ENCODE assay signal across 11 mouse cellular contexts in genomic region chr11:68195693-68196176, GRCm38 (mm10).
DNase-seq lines count a peak whose midpoint lies in the region; ATAC-seq and TF ChIP-seq lines count a peak whose summit lies in the region.
"Had no signal": no experiment of that assay in that cellular context is flagged by ENCODE, and none has a peak within 500 bp of the region (broad histone marks: within the 10 kb centered on the region; RNA-seq: fewer than 3 reads in every experiment).

No protein-coding gene starts in this region.

- 55% methylated on average over 10 of the region's 10 CpGs for WGBS in heart, embryonic 16.5 days
- WGBS in thymus, adult 2 months = 64% methylated on average over 10 of the region's 10 CpGs
- WGBS in limb, embryonic 11.5 days = 31% methylated on average over 10 of the region's 10 CpGs

- no peak for TF ChIP-seq POLR2A in thymus, adult 2 months (IDR thresholded peaks at IDR 0.05; ENCODE audit: control insufficient read depth, extremely low read depth, insufficient read depth, low read length, poor library complexity)

- H3K4me1 ChIP-seq in heart, embryonic 16.5 days (ENCODE audit: control insufficient read depth, insufficient read depth, low read length) = peaks cover 33% of the 10 kb centered on the region
- H3K4me1 ChIP-seq in thymus, adult 2 months (replicated peaks; ENCODE audit: control insufficient read depth, insufficient read depth, low read length) = peaks cover 75% of the 10 kb centered on the region
- peaks cover 61% of the 10 kb centered on the region for H3K4me1 ChIP-seq in limb, embryonic 11.5 days (ENCODE audit: control insufficient read depth, insufficient read depth, low read length)
- H3K4me1 ChIP-seq: liver, embryonic 15.5 days had no signal

- H3K27me3 ChIP-seq in heart, embryonic 16.5 days (ENCODE audit: control insufficient read depth, insufficient read depth, low read length) = no peaks in the 10 kb centered on the region
- no peaks in the 10 kb centered on the region for H3K27me3 ChIP-seq in thymus, adult 2 months (ENCODE audit: control insufficient read depth, insufficient read depth, low read length)
- no peaks in the 10 kb centered on the region for H3K27me3 ChIP-seq in limb, embryonic 11.5 days (ENCODE audit: control insufficient read depth, insufficient read depth, low read length)
- H3K27me3 ChIP-seq: liver, embryonic 15.5 days; megakaryocyte, embryonic 14.5 days had no signal

- no peaks in the 10 kb centered on the region for H3K36me3 ChIP-seq in heart, embryonic 16.5 days (ENCODE audit: control insufficient read depth, insufficient read depth)
- H3K36me3 ChIP-seq in thymus, adult 2 months (ENCODE audit: control insufficient read depth, insufficient read depth, low read length) = no peaks in the 10 kb centered on the region
- no peaks in the 10 kb centered on the region for H3K36me3 ChIP-seq in limb, embryonic 11.5 days (ENCODE audit: control insufficient read depth, insufficient read depth, low read length)
- H3K36me3 ChIP-seq: liver, embryonic 15.5 days had no signal

- no peak overlapping the region for H3K4me2 ChIP-seq in heart, embryonic 16.5 days (ENCODE audit: low read depth, low read length)
- H3K4me2 ChIP-seq in limb, embryonic 11.5 days (ENCODE audit: low read depth, severe bottlenecking) = no peak overlapping the region
- H3K4me2 ChIP-seq: liver, embryonic 15.5 days had no signal

- no peak for DNase-seq in heart, postnatal 14 days
- peak; percentile 56 for DNase-seq in thymus, adult 2 months
- no peak for DNase-seq in thymus, postnatal 0 days (ENCODE audit: low spot score)
- peak; percentile 81 for DNase-seq in limb, embryonic 11.5 days (ENCODE audit: low spot score)
- peak; percentile 71 for DNase-seq in thymus, postnatal 4 days
- no peak for DNase-seq in lung, postnatal 10 days
- DNase-seq: cerebellum, adult 9-11 months had no signal

- 0 out of 2 replicates have a peak overlapping the region, but pooled peaks have one; percentile 5 for H3K27ac ChIP-seq in heart, embryonic 16.5 days (ENCODE audit: low read length)
- peak overlapping the region; percentile 59 for H3K27ac ChIP-seq in thymus, adult 2 months (ENCODE audit: control insufficient read depth, insufficient read depth, low read length)
- peak overlapping the region; percentile 81 for H3K27ac ChIP-seq in limb, embryonic 11.5 days (replicated peaks; ENCODE audit: low read depth, low read length)
- H3K27ac ChIP-seq: liver, embryonic 15.5 days had no signal

- no peak overlapping the region for H3K4me3 ChIP-seq in heart, embryonic 16.5 days (ENCODE audit: low read length)
- H3K4me3 ChIP-seq in thymus, adult 2 months (ENCODE audit: control insufficient read depth, insufficient read depth, low read length) = peak overlapping the region; percentile 0; the same call in 1 of the 2 replicates
- no peak overlapping the region for H3K4me3 ChIP-seq in limb, embryonic 11.5 days (ENCODE audit: low read depth, low read length)
- H3K4me3 ChIP-seq: liver, embryonic 15.5 days; megakaryocyte, embryonic 14.5 days had no signal

- 0 out of 2 replicates have a peak overlapping the region, but pooled peaks have one; percentile 26 for H3K9ac ChIP-seq in heart, embryonic 16.5 days (ENCODE audit: low read length)
- peak overlapping the region; percentile 23; the same call in 1 of the 2 replicates for H3K9ac ChIP-seq in limb, embryonic 11.5 days (ENCODE audit: low read length)
- H3K9ac ChIP-seq: liver, embryonic 15.5 days had no signal

- no peak for ATAC-seq in heart, embryonic 16.5 days (replicated peaks; ENCODE audit: extremely low read depth, insufficient read depth, low FRiP score)
- peak; percentile 77 for ATAC-seq in limb, embryonic 11.5 days (ENCODE audit: insufficient number of reproducible peaks, low FRiP score, low TSS enrichment, low read depth)
- ATAC-seq in granulocyte monocyte progenitor cell, adult 5-6 weeks (replicated peaks; ENCODE audit: poor library complexity, severe bottlenecking) = no peak

- intact Hi-C loops in heart, postnatal 14 days (cut with DNase I) = loop anchor here (5.0 kb wide), 1 partner anchor 193 kb away; no protein-coding TSS in a partner anchor

- no peaks in the 10 kb centered on the region for H3K9me3 ChIP-seq in heart, embryonic 16.5 days (replicated peaks; ENCODE audit: control insufficient read depth, low read length)
- no peaks in the 10 kb centered on the region for H3K9me3 ChIP-seq in limb, embryonic 11.5 days (ENCODE audit: control insufficient read depth, low read length)
- H3K9me3 ChIP-seq: liver, embryonic 15.5 days; megakaryocyte, embryonic 14.5 days had no signal

- TF ChIP-seq CTCF in thymus, adult 2 months (IDR thresholded peaks at IDR 0.05; ENCODE audit: borderline replicate concordance, control insufficient read depth, extremely low read depth, insufficient read depth, low read length, poor library complexity) = no peak

Comparison
In these comparisons a context has a peak if more than half of its experiments do, and no peak if none do; other contexts are left out.
1. DNase-seq: peak in thymus, adult 2 months (single experiment), limb, embryonic 11.5 days (single experiment) and thymus, postnatal 4 days (single experiment); none in heart, postnatal 14 days (0 of 2), thymus, postnatal 0 days (single experiment) and lung, postnatal 10 days (single experiment).
2. H3K27ac ChIP-seq: peak in every context shown above with its lines; median percentile 81 in limb, embryonic 11.5 days; 59 in thymus, adult 2 months; 5 in heart, embryonic 16.5 days.